Mouse (Mus musculus) spleen, adult 2 months (tissue): ENCODE measurements around the gene Usp7. TPM values are rescaled to one million over a fixed set of nuclear protein-coding genes. Genes with fewer than 3 reads are reported as not detected.

ENCODE experiments used
- DNase-seq, 2 experiments: peaks; one replicate each; pipeline versions ENCODE4 v3.0.0 to v3.0.0-alpha.2; 2012 to 2021; ENCODE audit warnings: low spot score in 2 of 2, low read depth in 1 of 2
- H3K27ac ChIP-seq: fragments of 200-500 bp; 2 replicates; pipeline ENCODE4 v1.5.1; 2012; ENCODE audit warnings: low read length, inconsistent platforms; ENCODE audit not compliant: insufficient read depth
- H3K27me3 ChIP-seq: fragments of 200-500 bp; 2 replicates; pipeline ENCODE4 v1.6.1; 2012; ENCODE audit warnings: mild to moderate bottlenecking, moderate library complexity, low read length, inconsistent platforms; ENCODE audit not compliant: control insufficient read depth, insufficient read depth
- H3K36me3 ChIP-seq: fragments of 200-500 bp; 2 replicates; pipeline ENCODE4 v1.6.1; 2012; ENCODE audit warnings: mild to moderate bottlenecking, low read length, inconsistent platforms; ENCODE audit not compliant: control insufficient read depth, insufficient read depth
- H3K4me1 ChIP-seq: fragments of 200-500 bp; 2 replicates; pipeline ENCODE4 v1.6.1; 2011; ENCODE audit warnings: inconsistent platforms; ENCODE audit not compliant: control insufficient read depth, insufficient read depth, insufficient read length
- H3K4me3 ChIP-seq: fragments of 200-500 bp; 2 replicates; pipeline ENCODE4 v1.5.1; 2011; ENCODE audit warnings: mild to moderate bottlenecking, inconsistent platforms; ENCODE audit not compliant: insufficient read depth, insufficient read length; ENCODE audit errors: extremely low read depth
- CTCF ChIP-seq: fragments of 200-500 bp; IDR thresholded peaks from 2 replicates; pipeline ENCODE4 v1.5.1; 2011; ENCODE audit warnings: mild to moderate bottlenecking, inconsistent platforms; ENCODE audit not compliant: insufficient read depth, insufficient read length, insufficient replicate concordance; ENCODE audit errors: extremely low read depth
- POLR2A ChIP-seq: fragments of 200-500 bp; IDR thresholded peaks from 2 replicates; pipeline ENCODE4 v1.6.1; 2011; ENCODE audit warnings: low read depth, low read length, inconsistent platforms
- WGBS: fragments of 180-500 bp; shearing (Covaris S2); methylation state at CpG from one replicate; pipeline ENCODE4 v1.1.7; 2018; 5-methylcytosine and 5-hydroxymethylcytosine counted together
- polyA plus RNA-seq: library from polyadenylated mRNA; depleted of rRNA; stranded (reverse); fragments of >200 nt; gene quantifications from 2 replicates; pipeline ENCODE4 v1.2.3, GENCODE M21; 2012

Usp7 gene
- polyA plus RNA-seq, 1 experiment: 26.3 TPM

- Histone ChIP-seq H3K27me3 (no peaks in the 10 kb centered on the region), H3K36me3 (no peaks in the 10 kb centered on the region), H3K4me3 (no peak overlapping the region), H3K4me1 (no peaks in the 10 kb centered on the region), H3K27ac (no peak overlapping the region)
- no peak for TF ChIP-seq CTCF
- TF ChIP-seq POLR2A: no peak
- DNase-seq: no peak
- WGBS: 71% methylated on average over 16 of the region's 16 CpGs
Measured at GRCm38 (mm10) chr16:8783198-8783913, 8.8 kb downstream of the Usp7 start.

- H3K4me3 ChIP-seq: no peak overlapping the region
- 91% methylated on average over 2 of the region's 2 CpGs for WGBS
- TF ChIP-seq POLR2A (no peak), CTCF (no peak)
- H3K36me3 ChIP-seq: no peaks in the 10 kb centered on the region
- H3K4me1 ChIP-seq: no peaks in the 10 kb centered on the region
- no peak overlapping the region for H3K27ac ChIP-seq
- H3K27me3 ChIP-seq: no peaks in the 10 kb centered on the region
- no peak for DNase-seq
Measured at GRCm38 (mm10) chr16:8781660-8782059, 10.4 kb downstream of the Usp7 start.

- Histone ChIP-seq H3K4me1 (no peaks in the 10 kb centered on the region), H3K4me3 (no peak overlapping the region), H3K27ac (no peak overlapping the region), H3K27me3 (no peaks in the 10 kb centered on the region), H3K36me3 (no peaks in the 10 kb centered on the region)
- TF ChIP-seq CTCF (no peak), POLR2A (no peak)
- 86% methylated on average over 6 of the region's 6 CpGs for WGBS
- no peak for DNase-seq
Measured at GRCm38 (mm10) chr16:8781191-8781590, 10.9 kb downstream of the Usp7 start.

- no peak for DNase-seq
- H3K4me3 ChIP-seq: no peak overlapping the region
- H3K36me3 ChIP-seq: no peaks in the 10 kb centered on the region
- WGBS: 77% methylated on average over 3 of the region's 3 CpGs
- no peaks in the 10 kb centered on the region for H3K4me1 ChIP-seq
- H3K27ac ChIP-seq: no peak overlapping the region
- no peaks in the 10 kb centered on the region for H3K27me3 ChIP-seq
- TF ChIP-seq CTCF (no peak), POLR2A (no peak)
Measured at GRCm38 (mm10) chr16:8780187-8780586, 11.9 kb downstream of the Usp7 start.

- H3K27me3 ChIP-seq: no peaks in the 10 kb centered on the region
- no peaks in the 10 kb centered on the region for H3K4me1 ChIP-seq
- H3K27ac ChIP-seq: no peak overlapping the region
- TF ChIP-seq CTCF: no peak
- no peak for TF ChIP-seq POLR2A
- no peak for DNase-seq
- H3K4me3 ChIP-seq: no peak overlapping the region
- no peaks in the 10 kb centered on the region for H3K36me3 ChIP-seq
Measured at GRCm38 (mm10) chr16:8778697-8779096, 13.4 kb downstream of the Usp7 start.

- 75% methylated on average over 2 of the region's 2 CpGs for WGBS
- Histone ChIP-seq H3K36me3 (no peaks in the 10 kb centered on the region), H3K27me3 (no peaks in the 10 kb centered on the region), H3K27ac (no peak overlapping the region), H3K4me1 (no peaks in the 10 kb centered on the region), H3K4me3 (no peak overlapping the region)
- no peak for DNase-seq
- TF ChIP-seq POLR2A (no peak), CTCF (no peak)
Measured at GRCm38 (mm10) chr16:8777202-8777601, 14.9 kb downstream of the Usp7 start.

GRCm38 (mm10) chr16:8776634-8777033, 15.5 kb downstream of the Usp7 start:
- no peak for TF ChIP-seq POLR2A
- TF ChIP-seq CTCF: no peak
- 92% methylated on average over 11 of the region's 11 CpGs for WGBS
- no peaks in the 10 kb centered on the region for H3K36me3 ChIP-seq

More at GRCm38 (mm10) chr16:8776634-8777033, 15.5 kb downstream of the Usp7 start:
- no peak for DNase-seq
- Histone ChIP-seq H3K4me3 (no peak overlapping the region), H3K27me3 (no peaks in the 10 kb centered on the region), H3K4me1 (no peaks in the 10 kb centered on the region), H3K27ac (no peak overlapping the region)
